Mouse (Mus musculus): ENCODE measurements at regions not wholly inside any gene's neighbourhood (a gene's known extent, or its start where the extent isn't known, plus 50 kb on each side); places are given as distances from the start of the nearest gene placed in this dataset.
A peak's percentile ranks its signal among the peaks of the same experiment; 100 is the strongest.

GRCm38 (mm10) chr15:67905279-67905678, 1404.6 kb upstream of the Lrrc6 start:
- Histone ChIP-seq H3ac (ENCODE audit: control insufficient read depth, insufficient read length) (no peak overlapping the region), H3K36me3 (ENCODE audit: control insufficient read depth, insufficient read depth) (no peaks in the 10 kb centered on the region), H3K27me3 (ENCODE audit: control insufficient read depth, insufficient read depth, insufficient read length) (no peaks in the 10 kb centered on the region), H3K4me2 (ENCODE audit: low read depth) (no peak overlapping the region), H3K79me2 (ENCODE audit: control insufficient read depth, insufficient read depth) (no peaks in the 10 kb centered on the region), H3K4me3 (no peak overlapping the region)
- TF ChIP-seq USF1 (IDR thresholded peaks at IDR 0.05; ENCODE audit: low read depth) (no peak), CEBPB (IDR thresholded peaks at IDR 0.05; ENCODE audit: insufficient read depth, poor library complexity, severe bottlenecking) (no peak), SRF (IDR thresholded peaks at IDR 0.05; ENCODE audit: control insufficient read depth, insufficient read length, low read depth) (no peak), MYOG (IDR thresholded peaks at IDR 0.05; ENCODE audit: control insufficient read depth in 1 of 3, insufficient read depth in 1 of 3, insufficient read length in 2 of 3, low read depth in 2 of 3) (no peak), MYOD1 (IDR thresholded peaks at IDR 0.05; ENCODE audit: control insufficient read depth in 1 of 3, insufficient read length in 2 of 3, low read depth in 2 of 3) (no peak), REST (IDR thresholded peaks at IDR 0.05; ENCODE audit: insufficient read depth, insufficient read length) (no peak), TCF3 (IDR thresholded peaks at IDR 0.05; ENCODE audit: insufficient read length, low read depth) (no peak), POLR2A (IDR thresholded peaks at IDR 0.05; ENCODE audit: insufficient read length, low read depth) (no peak), MAX (IDR thresholded peaks at IDR 0.05; ENCODE audit: low read depth) (no peak), TCF12 (IDR thresholded peaks at IDR 0.05; ENCODE audit: insufficient read depth, poor library complexity, severe bottlenecking) (no peak), POLR2AphosphoS2 (IDR thresholded peaks at IDR 0.05; ENCODE audit: insufficient read length, low read depth) (no peak), E2F4 (IDR thresholded peaks at IDR 0.05; ENCODE audit: insufficient read depth) (no peak)

- no peaks in the 10 kb centered on the region for H3K36me3 ChIP-seq (ENCODE audit: control insufficient read depth, insufficient read depth)
- H3K4me2 ChIP-seq (ENCODE audit: low read depth) = no peak overlapping the region
- H3K79me2 ChIP-seq (ENCODE audit: control insufficient read depth, insufficient read depth) = no peaks in the 10 kb centered on the region
- H3K4me3 ChIP-seq = no peak overlapping the region
- no peak overlapping the region for H3ac ChIP-seq (ENCODE audit: control insufficient read depth, insufficient read length)
- TF ChIP-seq MYOG (IDR thresholded peaks at IDR 0.05; ENCODE audit: control insufficient read depth in 1 of 3, insufficient read depth in 1 of 3, insufficient read length in 2 of 3, low read depth in 2 of 3) (no peak), POLR2A (IDR thresholded peaks at IDR 0.05; ENCODE audit: insufficient read length, low read depth) (no peak), SRF (IDR thresholded peaks at IDR 0.05; ENCODE audit: control insufficient read depth, insufficient read length, low read depth) (no peak), E2F4 (IDR thresholded peaks at IDR 0.05; ENCODE audit: insufficient read depth) (no peak), MYOD1 (IDR thresholded peaks at IDR 0.05; ENCODE audit: control insufficient read depth in 1 of 3, insufficient read length in 2 of 3, low read depth in 2 of 3) (no peak), POLR2AphosphoS2 (IDR thresholded peaks at IDR 0.05; ENCODE audit: insufficient read length, low read depth) (no peak), CEBPB (IDR thresholded peaks at IDR 0.05; ENCODE audit: insufficient read depth, poor library complexity, severe bottlenecking) (no peak), USF1 (IDR thresholded peaks at IDR 0.05; ENCODE audit: low read depth) (no peak), TCF3 (IDR thresholded peaks at IDR 0.05; ENCODE audit: insufficient read length, low read depth) (no peak), REST (IDR thresholded peaks at IDR 0.05; ENCODE audit: insufficient read depth, insufficient read length) (no peak), TCF12 (IDR thresholded peaks at IDR 0.05; ENCODE audit: insufficient read depth, poor library complexity, severe bottlenecking) (no peak), MAX (IDR thresholded peaks at IDR 0.05; ENCODE audit: low read depth) (no peak)
- H3K27me3 ChIP-seq (ENCODE audit: control insufficient read depth, insufficient read depth, insufficient read length) = no peaks in the 10 kb centered on the region
Measured at GRCm38 (mm10) chr15:67904646-67905045, 1403.9 kb upstream of the Lrrc6 start.

- TF ChIP-seq POLR2A (IDR thresholded peaks at IDR 0.05; ENCODE audit: insufficient read length, low read depth) = no peak
- no peak for TF ChIP-seq MYOD1 (IDR thresholded peaks at IDR 0.05; ENCODE audit: control insufficient read depth in 1 of 3, insufficient read length in 2 of 3, low read depth in 2 of 3)
- TF ChIP-seq MYOG (IDR thresholded peaks at IDR 0.05; ENCODE audit: control insufficient read depth in 1 of 3, insufficient read depth in 1 of 3, insufficient read length in 2 of 3, low read depth in 2 of 3) = no peak
- no peak for TF ChIP-seq REST (IDR thresholded peaks at IDR 0.05; ENCODE audit: insufficient read depth, insufficient read length)
- no peak for TF ChIP-seq MAX (IDR thresholded peaks at IDR 0.05; ENCODE audit: low read depth)
- TF ChIP-seq POLR2AphosphoS2 (IDR thresholded peaks at IDR 0.05; ENCODE audit: insufficient read length, low read depth) = no peak
- Histone ChIP-seq H3K27me3 (ENCODE audit: control insufficient read depth, insufficient read depth, insufficient read length) (no peaks in the 10 kb centered on the region), H3K36me3 (ENCODE audit: control insufficient read depth, insufficient read depth) (no peaks in the 10 kb centered on the region), H3K4me2 (ENCODE audit: low read depth) (no peak overlapping the region), H3K4me3 (no peak overlapping the region), H3K79me2 (ENCODE audit: control insufficient read depth, insufficient read depth) (no peaks in the 10 kb centered on the region), H3ac (ENCODE audit: control insufficient read depth, insufficient read length) (no peak overlapping the region)
Measured at GRCm38 (mm10) chr15:67902982-67903381, 1402.3 kb upstream of the Lrrc6 start.

- H3K79me2 ChIP-seq (ENCODE audit: control insufficient read depth, insufficient read depth) = no peaks in the 10 kb centered on the region
- H3K27me3 ChIP-seq (ENCODE audit: control insufficient read depth, insufficient read depth, insufficient read length) = no peaks in the 10 kb centered on the region
- H3K36me3 ChIP-seq (ENCODE audit: control insufficient read depth, insufficient read depth) = no peaks in the 10 kb centered on the region
- TF ChIP-seq TCF3 (IDR thresholded peaks at IDR 0.05; ENCODE audit: insufficient read length, low read depth) (no peak), TCF12 (IDR thresholded peaks at IDR 0.05; ENCODE audit: insufficient read depth, poor library complexity, severe bottlenecking) (no peak), E2F4 (IDR thresholded peaks at IDR 0.05; ENCODE audit: insufficient read depth) (no peak), MYOG (IDR thresholded peaks at IDR 0.05; ENCODE audit: control insufficient read depth in 1 of 3, insufficient read depth in 1 of 3, insufficient read length in 2 of 3, low read depth in 2 of 3) (no peak)
- no peak overlapping the region for H3K4me3 ChIP-seq
- no peak overlapping the region for H3ac ChIP-seq (ENCODE audit: control insufficient read depth, insufficient read length)
- no peak overlapping the region for H3K4me2 ChIP-seq (ENCODE audit: low read depth)
Measured at GRCm38 (mm10) chr15:67901191-67901601, 1400.5 kb upstream of the Lrrc6 start.

- Histone ChIP-seq H3K79me2 (ENCODE audit: control insufficient read depth, insufficient read depth) (no peaks in the 10 kb centered on the region), H3K27me3 (ENCODE audit: control insufficient read depth, insufficient read depth, insufficient read length) (no peaks in the 10 kb centered on the region), H3K4me3 (no peak overlapping the region), H3K36me3 (ENCODE audit: control insufficient read depth, insufficient read depth) (no peaks in the 10 kb centered on the region), H3ac (ENCODE audit: control insufficient read depth, insufficient read length) (no peak overlapping the region), H3K4me2 (ENCODE audit: low read depth) (no peak overlapping the region)
- TF ChIP-seq TCF3 (IDR thresholded peaks at IDR 0.05; ENCODE audit: insufficient read length, low read depth) = no peak
- 0 out of 2 replicates have a peak, but pooled peaks have one; percentile 11 for TF ChIP-seq CEBPB (IDR thresholded peaks at IDR 0.05; ENCODE audit: insufficient read depth, poor library complexity, severe bottlenecking)
Measured at GRCm38 (mm10) chr15:67899772-67900171, 1399.1 kb upstream of the Lrrc6 start.

Measured in myocyte (in vitro differentiated cells).